Mouse (Mus musculus) induced T-regulatory cell, adult 2 months (primary cell): ENCODE measurements around the gene Vil1.
A peak's percentile ranks its signal among the peaks of the same experiment; 100 is the strongest.

Experiments used
- DNase-seq: peaks from one replicate; pipeline ENCODE4 v3.0.0-alpha.2; 2012; ENCODE audit warnings: low read depth

Vil1 gene

DNA sequence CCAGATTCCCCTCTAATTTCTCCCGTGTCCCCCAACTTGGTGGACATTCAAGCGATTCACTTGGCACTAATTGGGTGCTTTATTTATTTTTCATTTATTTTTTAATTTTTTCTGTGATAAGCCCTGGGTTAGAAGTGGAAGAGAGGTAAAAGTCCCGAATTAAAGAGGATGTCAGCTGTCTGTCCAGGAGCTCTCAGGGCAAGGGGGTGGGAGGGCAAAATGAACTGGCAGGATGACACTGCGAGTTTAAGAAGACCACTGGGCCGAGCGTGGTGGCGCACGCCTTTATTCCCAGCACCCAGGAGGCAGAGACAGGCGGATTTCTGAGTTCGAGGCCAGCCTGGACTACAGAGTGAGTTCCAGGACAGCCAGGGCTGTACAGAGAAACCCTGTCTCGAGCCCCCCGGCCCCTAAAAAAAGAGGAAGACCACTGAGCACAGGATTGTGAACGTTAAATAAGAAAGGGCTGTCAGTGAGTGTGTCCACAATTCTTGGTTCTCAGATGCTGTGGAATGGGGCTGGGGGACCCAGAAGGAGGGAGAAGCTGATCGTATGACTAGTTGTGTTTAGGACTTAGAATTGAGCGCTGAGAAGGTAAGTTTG lies 21.7 kb upstream of the Vil1 start:
- DNase-seq, result no peak

DNA sequence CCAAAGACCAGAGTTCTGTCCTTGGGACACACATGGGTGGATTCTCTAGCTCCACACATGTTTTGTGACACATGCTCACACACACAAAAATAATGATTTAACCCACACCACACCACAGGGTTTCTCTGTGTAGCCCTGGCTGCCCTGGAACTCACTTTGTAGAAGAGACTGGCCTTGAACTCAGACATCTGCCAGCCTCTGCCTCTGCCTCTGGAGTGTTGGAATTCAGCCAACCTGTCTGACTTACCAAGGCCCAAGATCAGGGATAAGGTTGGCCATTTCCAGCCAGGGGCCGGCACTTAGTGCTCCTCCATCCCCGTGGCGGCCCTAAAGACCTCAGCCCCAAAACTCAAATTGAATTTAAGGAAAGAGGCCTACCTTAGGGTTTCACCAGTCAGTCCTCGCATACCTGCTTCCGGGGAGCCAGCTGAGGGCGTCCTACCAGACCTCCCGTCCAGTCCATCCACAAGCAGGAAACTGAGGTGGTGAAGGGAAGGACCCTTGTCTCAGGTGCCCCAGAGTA lies 20.7 kb upstream of the Vil1 start:
- no peak for DNase-seq

DNA sequence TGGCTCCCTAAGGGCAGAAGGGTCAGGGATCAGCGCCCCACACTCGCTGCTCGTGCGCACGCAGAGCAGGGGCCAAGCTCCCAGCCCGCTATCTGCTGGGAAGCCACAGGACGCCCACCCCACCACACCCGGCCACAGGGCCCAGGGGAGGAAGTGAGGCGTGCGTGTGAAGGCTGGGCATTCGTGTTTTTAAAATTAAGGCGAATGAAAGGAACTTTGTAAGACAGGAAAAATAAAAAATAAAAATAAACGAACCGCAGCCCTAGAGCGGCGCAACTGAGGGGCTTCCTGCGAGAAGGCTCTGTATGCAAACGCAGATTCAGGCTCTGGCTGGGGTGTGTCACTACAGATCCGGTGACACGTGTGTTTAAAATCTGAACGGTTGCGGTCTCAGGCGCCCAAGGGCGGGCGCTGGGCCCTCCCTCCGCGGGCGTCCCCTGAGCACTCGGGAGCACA lies 19.3 kb upstream of the Vil1 start:
- DNase-seq, result peak; percentile 85

DNA sequence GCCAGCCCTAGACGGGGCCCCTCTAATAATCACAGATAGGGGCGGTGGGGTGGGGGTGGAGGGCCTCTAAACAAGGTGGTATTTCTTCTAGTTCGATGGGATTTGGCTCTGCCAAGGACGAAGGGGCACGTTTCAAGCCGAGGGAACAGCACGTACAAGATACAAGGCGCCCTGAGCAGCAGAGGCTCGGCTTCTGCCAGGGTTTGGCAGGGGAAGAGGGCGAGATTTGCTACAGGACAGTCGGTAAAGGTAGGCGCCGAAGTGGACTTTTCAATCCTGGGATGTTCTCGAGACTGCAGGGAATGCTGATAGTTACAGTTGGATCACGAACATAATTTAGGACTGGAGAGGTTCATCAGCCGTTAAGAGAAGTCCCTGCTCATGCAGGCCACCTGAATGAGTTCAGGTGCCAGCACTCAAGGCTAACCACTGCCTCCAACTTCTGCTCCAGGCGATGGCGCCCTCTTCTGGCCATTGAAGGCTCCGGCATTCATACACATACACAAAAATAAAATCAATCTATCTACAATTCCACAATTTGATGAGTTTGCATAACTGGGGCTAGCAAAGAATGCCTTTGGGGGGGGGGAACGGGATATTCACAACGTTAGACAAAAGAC lies 18.8 kb upstream of the Vil1 start:
- DNase-seq, result peak; percentile 94

DNA sequence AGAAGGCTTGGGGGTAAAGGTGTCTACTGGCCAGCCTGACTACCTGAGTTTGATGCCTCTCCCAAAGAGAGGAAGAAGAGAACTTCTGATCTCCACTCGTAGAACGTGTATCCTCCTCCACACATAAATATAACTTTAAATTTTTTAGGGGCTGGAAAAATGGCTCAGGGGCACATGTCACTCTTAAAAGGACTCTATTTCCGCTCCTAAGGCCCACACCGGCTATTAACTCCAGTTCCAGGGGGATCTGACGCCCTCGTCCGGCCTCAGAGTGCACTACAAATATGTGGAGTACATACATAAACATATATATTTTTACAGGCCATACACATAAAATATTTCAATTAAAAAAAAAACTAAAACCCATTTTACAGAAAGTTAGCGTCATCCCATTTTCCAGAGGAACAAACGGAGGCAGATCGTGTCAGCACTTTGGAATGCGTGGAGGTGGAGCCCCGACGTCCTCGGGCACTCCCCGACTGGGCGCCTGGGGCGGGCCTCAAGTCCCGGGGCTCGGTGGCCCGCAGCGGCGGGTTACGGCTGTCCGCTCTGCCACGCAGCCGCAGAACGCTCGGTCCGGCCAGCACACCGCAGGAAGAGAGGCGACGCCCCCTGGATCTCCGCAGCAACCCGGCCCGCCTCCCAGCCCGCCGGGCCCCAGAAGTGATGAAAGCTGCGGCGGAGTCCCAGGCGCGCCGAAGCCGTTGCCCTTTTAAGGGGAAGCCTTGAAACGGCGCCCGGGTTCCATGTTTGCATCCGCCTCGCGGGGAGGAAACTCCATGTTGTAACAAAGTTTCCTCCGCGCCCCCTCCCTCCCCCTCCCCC lies 18.0 kb upstream of the Vil1 start, which contains the start of gene Ctdsp1:
TSS of gene Ctdsp1 (plus strand) at position 586 of the 825 bp plus-strand sequence.
- DNase-seq, result peak; percentile 96

DNA sequence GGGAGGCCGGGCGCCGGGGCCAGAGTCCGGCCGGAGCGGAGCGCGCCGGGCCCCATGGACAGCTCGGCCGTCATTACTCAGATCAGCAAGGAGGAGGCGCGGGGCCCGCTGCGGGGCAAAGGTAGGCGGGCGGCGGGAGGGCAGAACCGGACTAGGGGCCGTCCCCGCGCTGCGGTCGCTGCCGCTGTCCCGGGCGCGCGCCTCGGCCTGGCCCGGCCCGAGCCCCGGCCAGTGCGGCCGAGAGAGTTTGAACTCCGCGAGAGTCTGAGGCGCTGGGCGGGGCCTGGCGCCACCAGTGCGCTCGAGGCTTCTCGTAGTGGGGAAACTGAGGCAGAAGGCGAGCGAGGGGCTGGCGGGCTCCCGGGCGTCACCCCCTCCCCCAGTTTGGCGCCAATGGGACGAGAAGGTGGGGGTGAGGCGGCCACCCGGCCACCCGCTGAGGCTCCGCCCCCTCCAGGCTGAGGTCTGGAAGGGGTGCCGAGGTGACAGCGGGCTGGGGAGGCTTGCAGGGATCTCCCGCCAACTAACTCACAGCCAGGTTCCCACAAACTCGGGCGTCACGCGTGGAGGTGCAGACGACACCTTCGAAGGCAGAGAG lies 17.2 kb upstream of the Vil1 start:
- DNase-seq, result peak; percentile 79

DNA sequence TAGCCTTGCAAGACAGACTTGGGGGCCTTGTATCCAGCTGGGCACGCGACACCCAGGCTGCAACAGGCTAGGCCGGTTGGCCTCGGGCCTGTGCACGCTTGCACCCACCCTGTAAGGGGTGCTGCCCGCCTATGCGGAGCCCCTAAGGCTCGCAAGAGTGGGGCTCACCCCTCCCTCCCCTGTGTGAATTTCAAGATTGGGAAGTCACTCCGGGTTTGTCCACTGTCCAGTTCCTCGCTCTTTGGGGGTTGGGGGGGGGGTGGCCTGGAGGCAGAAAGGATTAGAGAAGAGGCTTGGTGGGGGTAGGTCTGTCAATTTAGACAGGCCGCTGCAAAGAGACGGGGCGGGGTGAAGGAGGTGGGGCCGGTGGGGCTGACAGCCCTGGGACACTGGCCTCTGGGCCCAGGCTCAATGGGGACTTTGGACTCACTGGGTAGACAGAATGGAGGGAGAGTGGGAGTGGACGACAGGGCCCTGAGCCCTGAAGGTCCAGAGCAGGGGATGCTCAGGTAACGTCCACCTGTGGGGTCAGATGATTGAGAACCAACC lies 16.7 kb upstream of the Vil1 start:
- DNase-seq, result no peak

DNA sequence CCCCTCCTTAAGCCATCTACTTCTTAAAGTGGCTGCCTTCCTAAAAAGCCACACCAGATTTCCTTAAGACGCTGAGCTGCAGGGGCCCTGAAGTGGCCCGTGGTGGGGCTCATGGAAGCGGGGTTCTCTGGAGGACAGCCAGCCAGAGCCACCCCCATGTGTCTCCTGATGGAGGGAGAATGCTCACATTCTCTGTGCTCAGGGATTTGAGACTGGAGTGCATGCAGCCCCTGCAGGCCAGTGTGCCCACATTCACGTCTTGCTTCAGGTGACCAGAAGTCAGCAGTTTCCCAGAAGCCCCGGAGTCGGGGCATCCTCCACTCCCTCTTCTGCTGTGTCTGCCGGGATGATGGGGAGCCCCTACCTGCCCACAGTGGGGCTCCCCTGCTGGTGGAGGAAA lies 16.2 kb upstream of the Vil1 start:
- DNase-seq, result no peak

DNA sequence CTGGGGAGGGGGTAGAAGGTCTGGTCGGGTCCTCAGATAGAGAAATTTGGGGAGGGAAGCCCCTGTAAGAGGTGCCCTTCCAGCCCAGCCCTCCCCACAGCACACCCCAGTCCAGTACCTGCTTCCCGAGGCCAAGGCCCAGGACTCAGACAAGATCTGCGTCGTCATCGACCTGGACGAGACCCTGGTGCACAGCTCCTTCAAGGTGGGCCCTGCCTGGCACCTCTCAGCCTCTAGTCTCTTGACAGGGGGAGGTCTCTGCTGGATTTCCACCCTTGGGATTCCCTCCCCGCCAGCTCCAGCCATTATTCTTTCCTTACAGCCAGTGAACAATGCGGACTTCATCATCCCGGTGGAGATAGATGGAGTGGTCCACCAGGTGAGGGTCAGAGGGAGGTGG lies 15.5 kb upstream of the Vil1 start:
- no peak for DNase-seq

DNA sequence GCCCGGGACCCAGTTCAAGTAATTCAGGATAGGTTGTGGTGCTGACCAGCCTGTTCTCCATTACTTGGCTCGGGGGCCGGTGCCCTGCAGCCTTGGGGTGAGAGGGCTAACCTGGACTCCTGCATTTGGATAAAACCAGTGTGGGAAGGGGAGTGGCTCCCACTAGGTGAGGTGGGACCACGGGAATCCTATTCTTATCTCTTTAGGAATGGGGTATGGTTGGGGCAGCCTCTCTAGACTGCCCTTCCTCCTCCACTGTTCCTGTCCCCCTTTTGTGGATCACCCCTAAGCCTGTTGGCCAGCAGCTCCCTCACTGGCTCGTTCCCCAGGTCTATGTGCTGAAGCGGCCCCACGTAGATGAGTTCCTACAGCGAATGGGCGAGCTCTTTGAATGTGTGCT lies 14.9 kb upstream of the Vil1 start:
- no peak for DNase-seq

DNA sequence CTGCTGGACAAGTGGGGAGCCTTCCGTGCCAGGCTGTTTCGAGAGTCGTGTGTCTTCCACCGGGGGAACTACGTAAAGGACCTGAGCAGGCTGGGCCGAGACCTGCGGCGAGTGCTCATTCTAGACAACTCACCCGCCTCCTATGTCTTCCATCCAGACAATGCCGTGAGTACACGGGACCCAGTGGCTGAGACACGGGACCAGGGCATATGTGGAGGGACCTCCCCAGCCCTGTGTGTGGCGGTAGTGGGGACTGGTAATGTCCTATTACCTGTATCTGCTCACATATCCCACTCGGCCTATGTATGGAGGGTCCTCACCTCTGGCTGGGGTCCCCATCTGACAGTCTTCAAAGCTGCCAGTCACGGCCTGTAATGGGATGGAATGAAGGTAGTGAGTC lies 14.3 kb upstream of the Vil1 start:
- DNase-seq, result no peak

DNA sequence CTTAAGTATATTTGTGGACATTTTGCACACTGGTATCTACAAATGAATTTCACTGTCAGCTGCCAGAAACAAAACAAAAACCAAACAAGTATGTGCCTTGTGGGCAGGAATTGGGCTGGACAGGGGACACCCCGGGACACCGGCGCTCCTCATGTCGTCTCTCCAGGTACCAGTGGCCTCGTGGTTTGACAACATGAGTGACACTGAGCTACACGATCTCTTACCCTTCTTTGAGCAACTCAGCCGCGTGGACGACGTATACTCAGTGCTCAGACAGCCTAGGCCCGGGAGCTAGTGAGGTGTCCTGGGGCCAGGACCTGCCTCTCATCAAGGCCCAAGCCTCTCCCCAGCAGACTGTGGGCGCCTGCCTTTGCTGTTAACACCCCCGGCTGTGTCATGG lies 13.9 kb upstream of the Vil1 start:
- DNase-seq, result no peak

DNA sequence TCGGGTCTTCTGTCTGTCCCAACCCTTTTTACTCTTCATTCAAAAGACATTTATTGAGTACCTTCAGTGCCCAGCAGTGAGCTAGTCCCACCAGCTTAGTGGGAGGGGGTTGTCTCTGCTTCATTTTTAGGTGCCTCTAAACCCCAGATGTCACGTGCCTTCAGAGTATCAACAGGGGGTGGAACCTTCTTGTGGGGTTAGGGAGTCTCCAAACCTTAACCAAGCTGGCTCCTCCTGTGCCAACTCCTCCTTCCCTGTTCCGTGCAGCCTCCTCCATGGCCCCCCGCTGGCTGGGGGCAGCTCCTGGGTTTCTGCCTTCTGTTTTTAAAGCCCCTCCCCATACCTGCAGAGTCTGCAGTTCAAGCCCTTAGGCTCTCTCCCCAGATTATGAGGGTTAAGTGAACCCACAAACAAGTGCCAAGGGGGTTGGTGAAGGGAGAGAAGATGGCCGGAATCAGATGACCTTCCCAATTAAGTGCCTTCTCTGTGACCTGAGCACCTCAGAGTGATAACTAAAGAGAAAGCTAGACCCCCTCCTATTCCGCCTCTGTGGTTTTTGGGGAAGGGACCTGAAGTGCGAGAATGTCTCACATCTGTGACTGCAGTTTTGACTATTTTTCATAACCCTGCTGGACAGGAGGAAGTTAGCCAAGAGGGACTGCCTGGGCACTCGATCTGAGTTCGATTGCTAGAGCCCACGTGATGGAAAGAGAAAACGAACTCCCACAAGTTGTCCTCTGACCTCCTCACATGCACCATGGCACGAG lies 12.5 kb upstream of the Vil1 start:
- DNase-seq, result peak; percentile 48

DNA sequence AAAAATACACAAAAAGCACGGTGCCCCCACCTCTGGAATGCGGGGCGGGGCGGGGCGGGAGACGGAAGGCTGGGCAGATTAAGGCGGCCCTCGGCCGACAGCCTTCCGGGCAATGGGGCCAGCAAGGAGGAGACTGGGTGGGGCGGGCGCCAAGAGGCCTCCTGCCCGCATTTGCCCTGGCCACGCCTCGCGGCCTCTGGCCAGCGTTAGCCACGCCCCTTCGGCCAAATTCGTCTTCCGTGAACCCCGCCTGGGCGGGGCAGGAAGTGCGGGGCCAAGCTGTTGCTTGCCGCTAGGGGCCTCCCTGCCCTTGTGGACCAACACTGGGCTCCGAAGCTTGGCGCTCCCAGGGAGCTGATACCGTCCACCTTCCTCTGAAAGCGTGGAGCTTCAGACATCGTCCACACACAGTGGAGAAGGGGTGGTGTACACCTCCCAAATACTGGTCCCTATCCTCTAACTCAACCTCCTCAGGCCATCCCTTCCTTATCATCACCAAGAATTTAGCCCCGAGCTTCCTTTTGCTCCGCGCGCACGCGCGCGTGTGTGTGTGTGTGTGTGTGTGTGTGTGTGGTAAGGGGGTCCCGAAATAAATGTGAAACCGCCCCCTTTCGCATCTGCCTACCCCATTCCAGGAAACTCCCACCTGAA lies 11.8 kb upstream of the Vil1 start:
- DNase-seq, result peak; percentile 93

DNA sequence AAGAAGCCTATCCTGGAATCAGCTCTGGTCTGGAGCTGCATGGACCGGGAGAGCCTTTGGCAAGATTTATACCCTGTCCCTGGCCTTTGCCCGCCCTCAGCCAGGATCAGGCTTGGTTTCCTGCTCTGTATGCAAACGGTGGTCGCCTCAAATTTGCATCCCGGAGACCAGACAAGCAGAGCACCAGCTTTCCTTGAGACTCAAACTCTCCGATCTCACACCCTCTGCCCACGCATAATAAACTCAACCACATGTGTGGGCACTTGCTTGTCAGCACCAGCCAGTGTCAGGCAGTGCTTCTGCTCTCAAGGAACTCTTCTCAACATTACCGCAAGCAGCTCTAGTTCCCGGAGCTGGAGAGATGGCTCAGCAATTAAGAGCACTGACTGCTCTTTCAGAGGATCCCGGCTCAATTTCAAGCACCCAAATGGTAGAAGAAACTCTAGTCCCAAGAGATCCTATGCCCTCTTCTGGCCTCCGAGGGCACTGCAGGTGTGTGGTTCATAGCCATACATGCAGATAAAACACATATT lies 11.2 kb upstream of the Vil1 start:
- DNase-seq, result peak; percentile 89

DNA sequence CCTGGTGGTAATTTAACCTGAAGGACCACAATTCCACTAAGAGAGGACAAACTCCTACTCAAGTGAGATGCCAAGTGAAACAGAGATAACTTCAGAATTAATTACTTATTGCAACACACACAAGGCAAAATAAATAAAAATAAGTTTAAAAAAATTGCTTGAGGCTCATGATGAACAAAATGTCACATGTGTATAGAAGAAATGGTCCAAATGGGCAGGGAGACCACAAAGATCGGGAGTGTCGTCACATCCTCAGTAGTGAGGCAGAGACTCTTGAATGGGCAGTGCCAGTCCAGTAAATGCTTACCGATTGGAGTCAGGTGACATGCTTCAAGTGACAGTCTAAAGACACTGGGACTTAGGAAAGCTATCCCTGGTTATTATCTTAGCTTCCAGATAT lies 8.6 kb upstream of the Vil1 start:
- no peak for DNase-seq

DNA sequence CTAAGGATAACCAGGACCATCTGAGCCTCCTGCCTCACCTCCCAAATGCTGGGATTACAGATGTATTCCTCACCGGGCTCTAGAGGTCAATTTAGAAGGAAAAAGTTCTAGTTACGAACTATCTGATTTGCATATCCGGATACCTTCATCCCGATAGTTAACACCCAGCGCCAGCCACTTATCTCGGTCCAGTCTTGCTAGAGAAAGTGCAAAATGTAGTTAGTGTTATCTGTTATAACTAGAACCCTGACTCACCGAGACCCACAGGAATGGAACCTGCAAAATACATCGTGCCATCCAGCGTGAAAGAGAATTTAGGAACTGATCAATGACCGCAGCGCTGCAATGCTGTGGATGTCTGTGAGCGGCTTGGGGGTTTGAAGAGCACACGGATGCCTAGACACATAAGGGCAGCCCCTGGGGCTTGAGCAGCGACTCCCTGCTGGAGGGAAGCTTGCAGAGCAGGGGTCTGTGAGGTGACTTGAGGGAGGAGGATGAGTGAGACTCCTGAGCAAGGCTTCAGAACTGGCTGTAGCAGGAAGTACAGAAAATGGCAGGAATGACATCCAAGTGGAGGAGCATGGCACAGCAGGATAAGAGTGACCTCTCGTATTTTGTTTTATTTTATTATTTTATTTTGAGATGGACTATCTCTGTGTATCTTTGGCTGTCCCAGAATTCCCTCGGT lies 8.0 kb upstream of the Vil1 start:
- DNase-seq, result no peak

DNA sequence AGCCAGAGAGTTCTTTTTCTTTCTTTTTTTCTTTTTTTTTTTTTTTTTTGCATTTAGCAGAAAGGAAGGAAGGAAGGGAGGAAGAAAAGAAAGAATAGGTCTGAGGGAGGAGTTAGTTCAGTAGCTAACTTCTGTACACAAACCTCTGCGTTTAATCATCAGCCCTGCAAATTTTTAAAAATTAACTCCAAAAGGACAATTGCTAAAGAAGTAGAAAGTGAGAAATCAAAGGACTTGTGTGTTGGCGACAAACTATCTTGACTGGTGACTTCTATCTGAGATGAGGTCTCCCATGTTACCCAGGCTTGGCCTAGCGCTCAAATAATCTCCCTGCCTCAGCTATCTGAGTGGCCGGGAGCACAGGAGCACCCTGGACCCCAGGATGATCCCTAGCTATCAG lies 5.0 kb upstream of the Vil1 start:
- no peak for DNase-seq

DNA sequence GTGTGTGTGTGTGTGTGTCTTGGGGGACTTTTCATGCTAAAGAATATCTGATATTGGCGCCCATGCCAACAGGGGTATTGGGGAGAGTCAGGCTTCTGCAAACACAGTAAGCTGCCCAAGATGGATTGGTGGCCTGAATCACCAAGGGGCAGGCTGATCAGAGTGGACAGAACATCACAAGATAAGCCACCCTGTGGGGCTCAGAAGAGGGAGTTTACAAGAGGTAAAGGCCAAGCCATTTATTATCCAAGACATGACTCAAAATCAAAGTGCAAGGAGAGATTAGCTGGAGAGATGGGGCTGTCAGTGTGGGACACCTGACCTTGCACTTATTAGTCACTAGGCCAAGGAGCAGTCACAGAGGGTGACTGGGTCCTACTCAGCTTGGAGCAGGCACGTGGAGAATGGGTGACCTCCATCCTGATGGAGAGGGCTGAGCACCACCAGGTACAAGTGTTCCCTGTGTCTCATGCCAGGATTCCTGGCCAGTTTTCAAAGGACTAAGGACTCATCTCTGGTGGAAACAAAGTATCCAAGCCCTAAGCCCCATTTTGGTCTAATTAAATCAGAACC lies 2.7 kb downstream of the Vil1 start:
- DNase-seq, result no peak

DNA sequence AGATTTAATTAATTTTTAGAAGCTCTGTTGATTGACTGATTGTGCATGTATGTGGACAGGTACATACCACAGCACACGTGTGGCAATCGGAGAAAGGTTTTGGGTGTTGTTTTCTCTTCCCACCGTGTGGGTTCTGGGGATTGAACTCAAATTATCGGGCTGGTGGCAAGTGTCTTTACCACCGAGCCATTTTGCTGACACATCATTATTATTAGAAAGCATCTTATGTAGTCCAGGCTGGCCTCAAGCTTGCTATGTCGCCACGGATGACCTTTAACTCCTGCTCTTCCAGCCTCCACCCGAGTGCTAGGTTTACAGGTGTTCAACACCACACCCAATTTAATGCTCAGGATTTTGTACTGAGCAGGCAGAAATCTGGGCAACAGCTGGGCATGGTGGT lies 3.5 kb downstream of the Vil1 start:
- no peak for DNase-seq
